Mouse (Mus musculus): ENCODE data around the gene Auts2.

The Auts2 gene

GRCm38 (mm10) chr5:132008703-132009222 is 534.4 kb downstream of the Auts2 start:
- DNase-seq (ENCODE audit: low spot score in 2 of 2): no peak

GRCm38 (mm10) chr5:132007907-132008306 is 535.2 kb downstream of the Auts2 start:
- DNase-seq (ENCODE audit: low spot score in 2 of 2): no peak

GRCm38 (mm10) chr5:131992681-131993211 is 550.4 kb downstream of the Auts2 start:
- no peak for DNase-seq (ENCODE audit: low spot score in 2 of 2)

- DNase-seq (ENCODE audit: low spot score in 2 of 2): no peak
Observed at GRCm38 (mm10) chr5:131992268-131992667, 550.9 kb downstream of the Auts2 start.

DNA sequence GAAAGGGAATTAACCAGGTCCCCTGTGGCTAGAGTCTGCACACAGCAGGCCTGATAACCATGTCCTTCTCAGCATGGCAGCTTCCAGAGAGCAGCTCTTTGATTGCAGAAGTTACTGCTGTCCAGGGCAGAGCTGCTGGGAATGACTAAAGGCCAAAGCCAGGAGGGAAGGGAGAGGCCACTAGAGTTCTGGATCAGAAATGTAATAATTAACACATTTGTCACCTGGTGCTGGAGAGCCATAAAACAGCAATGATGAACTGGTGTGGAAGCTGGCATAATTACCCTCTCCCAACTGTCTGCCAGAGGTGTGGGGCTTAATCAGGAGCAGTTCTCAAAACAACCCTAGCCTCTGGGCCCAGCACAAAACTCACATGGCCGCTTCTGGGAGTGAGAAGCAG is 552.6 kb downstream of the Auts2 start:
- no peak for DNase-seq (ENCODE audit: low spot score in 2 of 2)

DNA sequence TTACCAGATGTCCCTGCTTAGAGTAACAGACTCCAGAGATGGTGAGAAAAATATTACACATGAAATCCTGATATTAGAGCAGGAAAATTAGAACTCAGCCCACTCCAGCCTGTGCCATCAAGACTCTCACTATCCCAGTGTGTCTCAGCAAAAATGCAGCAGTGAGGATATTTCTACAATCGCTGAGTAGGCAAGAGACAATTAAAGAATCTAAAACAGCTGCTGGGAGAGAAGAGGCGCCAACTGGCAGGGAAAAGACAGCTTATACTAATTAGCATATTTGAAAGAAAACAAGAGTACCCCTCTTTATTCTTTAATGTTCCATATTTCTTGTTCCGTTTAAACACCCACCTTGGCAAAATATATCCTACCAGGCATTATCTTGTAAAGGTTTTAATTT is 561.7 kb downstream of the Auts2 start:
- DNase-seq (ENCODE audit: low spot score in 2 of 2): no peak

DNA sequence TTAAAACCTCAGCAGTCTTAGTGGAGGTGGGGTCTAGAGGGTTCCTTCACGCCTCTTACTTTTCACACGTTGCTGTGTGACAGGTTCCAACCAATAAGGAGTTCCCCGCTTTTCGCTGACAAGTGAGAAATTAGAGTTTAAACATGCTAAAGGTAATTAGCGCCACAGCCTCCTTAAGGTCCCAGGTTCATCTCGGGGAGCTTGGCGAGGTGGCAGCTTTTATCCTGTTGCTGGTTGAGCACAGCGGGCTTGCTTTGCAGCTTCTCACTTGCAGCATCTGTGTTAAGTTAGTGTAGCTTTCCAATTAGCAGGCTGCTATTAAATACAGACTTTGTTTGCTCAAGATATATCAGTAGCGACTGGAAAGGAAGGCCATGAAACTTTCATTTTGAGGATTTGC is 564.2 kb downstream of the Auts2 start:
- no peak for DNase-seq (ENCODE audit: low spot score in 2 of 2)

- no peak for DNase-seq (ENCODE audit: low spot score in 2 of 2)
Observed at GRCm38 (mm10) chr5:131977497-131977896, 565.6 kb downstream of the Auts2 start.

DNA sequence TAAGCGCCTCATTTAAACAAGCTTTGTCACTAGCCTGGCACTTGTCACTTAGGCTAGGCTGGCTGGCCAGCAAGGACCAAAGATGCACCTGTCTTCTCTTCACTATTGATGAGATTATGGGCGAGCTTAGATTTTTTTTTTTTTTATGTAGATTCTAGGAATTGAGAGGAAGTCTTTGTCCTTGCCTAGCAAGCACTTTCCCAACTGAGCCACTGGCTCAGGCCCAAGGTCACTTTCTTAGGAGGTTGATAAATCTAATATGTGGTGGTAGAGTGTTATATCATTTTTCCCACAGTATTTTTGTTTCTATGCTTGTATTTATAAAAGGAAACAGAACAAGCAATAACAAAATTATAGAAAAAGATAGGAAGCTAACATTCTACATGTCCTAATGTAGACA is 571.2 kb downstream of the Auts2 start:
- DNase-seq (ENCODE audit: low spot score in 2 of 2): no peak

- no peak for DNase-seq (ENCODE audit: low spot score in 2 of 2)
Observed at GRCm38 (mm10) chr5:131965499-131965898, 577.6 kb downstream of the Auts2 start.

GRCm38 (mm10) chr5:131963565-131963964 is 579.6 kb downstream of the Auts2 start:
- no peak for DNase-seq (ENCODE audit: low spot score in 2 of 2)

GRCm38 (mm10) chr5:131961859-131962258 is 581.3 kb downstream of the Auts2 start:
- no peak for DNase-seq (ENCODE audit: low spot score in 2 of 2)

- DNase-seq (ENCODE audit: low spot score in 2 of 2): no peak
Observed at GRCm38 (mm10) chr5:131960432-131960831, 582.7 kb downstream of the Auts2 start.

DNA sequence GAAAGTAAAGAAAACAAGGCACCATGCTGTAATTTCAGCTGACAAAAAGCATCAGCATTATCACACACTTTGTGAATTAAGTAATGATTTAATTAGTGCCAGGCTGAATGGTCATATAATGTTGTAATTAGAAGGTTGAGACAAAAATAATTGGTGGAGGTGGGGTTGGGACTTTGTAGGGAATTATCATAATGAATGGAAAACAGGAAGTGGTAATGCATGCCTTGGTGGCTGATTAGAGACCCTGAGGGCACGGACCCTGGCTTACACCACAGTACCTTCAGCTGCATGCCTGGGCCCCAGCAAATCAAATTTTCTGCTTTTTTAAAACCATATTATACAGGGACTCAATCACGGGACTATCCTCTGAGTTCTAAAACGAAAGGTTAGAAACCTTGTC is 586.1 kb downstream of the Auts2 start:
- no peak for DNase-seq (ENCODE audit: low spot score in 2 of 2)

- DNase-seq (ENCODE audit: low spot score in 2 of 2): no peak
Observed at GRCm38 (mm10) chr5:131956090-131956489, 587.1 kb downstream of the Auts2 start.

DNA sequence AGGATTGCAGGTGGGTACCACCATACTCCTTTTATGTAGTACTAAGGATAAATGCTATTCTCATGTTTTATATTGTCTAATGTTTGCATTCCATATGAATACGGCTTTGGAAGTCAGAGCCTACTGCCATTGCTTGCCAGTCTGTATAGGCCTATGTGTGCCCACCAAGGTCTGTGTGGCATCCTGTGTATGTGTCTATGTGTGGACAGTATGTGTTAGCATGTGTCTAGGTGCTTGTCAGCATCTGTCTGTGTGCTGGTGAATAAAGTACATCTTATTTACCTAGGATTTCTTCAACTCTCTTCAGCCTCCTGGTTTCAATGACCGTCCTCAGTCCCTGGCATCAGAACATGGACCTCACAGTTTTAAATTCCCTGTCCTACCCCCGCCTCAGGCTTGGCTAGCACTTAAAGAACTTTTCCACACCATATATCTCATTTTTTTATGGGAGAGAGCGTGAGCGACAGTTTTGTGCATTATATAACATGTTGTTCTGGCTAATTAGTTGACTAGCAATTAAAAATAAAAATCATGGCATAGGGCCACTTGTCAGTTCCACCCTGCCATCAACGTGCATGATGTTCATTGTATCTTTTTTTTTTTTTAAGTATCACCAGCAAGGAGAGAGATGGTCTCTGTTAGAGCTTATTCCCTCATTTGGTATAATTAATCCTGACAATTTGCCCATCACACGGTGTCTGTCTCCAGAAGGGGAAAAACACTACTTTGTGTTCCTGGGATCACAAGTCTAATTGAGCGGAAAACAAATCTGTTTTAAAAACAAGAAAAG is 587.7 kb downstream of the Auts2 start:
- DNase-seq (ENCODE audit: low spot score in 2 of 2): no peak

GRCm38 (mm10) chr5:131948571-131949151 is 594.5 kb downstream of the Auts2 start:
- DNase-seq (ENCODE audit: low spot score in 2 of 2): no peak

GRCm38 (mm10) chr5:131946801-131947200 is 596.3 kb downstream of the Auts2 start:
- DNase-seq (ENCODE audit: low spot score in 2 of 2): no peak

- no peak for DNase-seq (ENCODE audit: low spot score in 2 of 2)
Observed at GRCm38 (mm10) chr5:131944761-131945160, 598.4 kb downstream of the Auts2 start.

GRCm38 (mm10) chr5:131928696-131929095 is 614.4 kb downstream of the Auts2 start:
- DNase-seq (ENCODE audit: low spot score in 2 of 2): no peak

DNA sequence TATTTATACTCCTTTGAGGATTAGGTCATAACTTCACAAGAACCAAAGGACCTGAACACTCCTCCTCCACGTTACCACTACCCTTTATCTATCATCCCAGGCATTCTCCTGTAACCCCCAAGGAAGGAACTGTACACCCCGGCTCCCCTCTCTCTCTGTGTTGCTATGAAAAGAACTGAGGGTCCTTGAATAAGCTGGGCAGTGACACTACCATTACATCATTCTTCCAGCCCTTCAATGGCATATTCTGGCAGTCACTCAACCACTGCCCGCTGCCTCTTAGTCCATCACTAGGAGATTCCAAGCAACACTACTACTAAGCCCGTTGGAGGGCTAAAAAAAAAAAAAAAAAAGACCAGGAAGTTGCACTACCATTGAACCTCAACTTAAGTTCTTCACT is 620.4 kb downstream of the Auts2 start:
- no peak for DNase-seq (ENCODE audit: low spot score in 2 of 2)

DNA sequence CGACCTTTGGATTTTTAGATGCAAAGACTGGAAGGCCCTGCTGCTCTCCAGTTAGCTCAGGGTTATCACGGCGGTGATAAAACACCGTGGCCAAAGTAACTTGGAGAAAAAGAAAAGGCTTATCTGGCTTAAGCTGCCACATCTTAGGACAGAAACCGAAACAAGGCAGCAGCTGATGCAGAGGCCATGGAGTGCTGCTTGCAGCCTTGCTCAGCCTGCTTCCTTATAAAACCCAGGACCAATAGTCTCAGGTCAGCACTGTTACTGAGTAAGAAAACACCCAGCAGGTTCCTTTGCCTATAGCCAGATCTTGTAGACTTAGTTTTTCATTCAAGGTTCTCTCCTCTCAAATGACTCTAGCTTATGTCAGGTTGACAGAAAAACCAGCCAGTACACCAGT is 621.0 kb downstream of the Auts2 start:
- no peak for DNase-seq (ENCODE audit: low spot score in 2 of 2)
